Mouse (Mus musculus) mouse trophoblast stem cell (cell line): ENCODE measurements at regions not wholly inside any gene's neighbourhood (a gene's known extent, or its start where the extent isn't known, plus 50 kb on each side); places are given as distances from the start of the nearest gene placed in this dataset.

ENCODE experiments used
- in situ Hi-C, 2 experiments: fragments of 300-500 bp; cut with MseI, MboI; formaldehyde crosslinking; loops; 2 replicates in 1 of 2; 3 replicates in 1 of 2; pipeline ENCODE4 v1.15.1; 2025

DNA sequence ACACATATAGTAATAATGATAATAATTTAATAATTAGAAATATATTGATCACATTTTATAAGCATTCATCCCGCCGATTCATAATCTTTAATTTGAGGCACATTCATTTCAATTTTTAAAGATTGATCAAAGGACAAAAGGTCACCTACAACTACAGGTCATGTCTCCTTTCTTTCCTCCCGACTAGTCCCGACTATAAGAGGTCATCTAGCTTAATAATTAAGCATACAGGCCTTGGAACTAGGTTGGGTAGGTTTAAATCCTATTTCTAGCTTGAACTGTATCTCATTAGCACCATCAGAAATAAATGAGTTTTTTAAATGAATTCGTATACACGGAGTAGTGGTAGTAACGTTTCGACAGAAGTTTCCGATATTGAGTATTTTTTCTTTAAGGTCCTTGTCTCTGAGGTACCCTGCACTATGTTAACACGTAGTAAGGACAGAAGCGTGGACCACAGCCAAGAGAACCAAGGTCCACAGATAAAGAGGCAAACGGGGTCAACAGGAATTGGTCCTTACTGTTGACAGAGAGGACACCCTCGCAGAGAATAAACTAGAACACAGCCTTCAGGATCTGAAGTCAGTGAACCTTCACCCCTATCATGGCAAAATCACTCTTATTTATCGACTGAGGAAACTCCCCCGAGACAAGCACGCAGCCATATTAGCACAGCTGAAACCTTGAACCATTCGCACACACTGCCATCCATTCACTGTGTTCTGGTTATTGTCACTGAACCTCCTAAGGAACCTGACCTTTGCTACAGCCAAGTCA is 185.8 kb upstream of the Jmjd1c start:
- in situ Hi-C loops, result loop anchor here in 1 of 2 experiments (10.0 kb wide), 1 partner anchor 185 kb away; the partner anchor contains the start of genes Jmjd1c and Reep3

DNA sequence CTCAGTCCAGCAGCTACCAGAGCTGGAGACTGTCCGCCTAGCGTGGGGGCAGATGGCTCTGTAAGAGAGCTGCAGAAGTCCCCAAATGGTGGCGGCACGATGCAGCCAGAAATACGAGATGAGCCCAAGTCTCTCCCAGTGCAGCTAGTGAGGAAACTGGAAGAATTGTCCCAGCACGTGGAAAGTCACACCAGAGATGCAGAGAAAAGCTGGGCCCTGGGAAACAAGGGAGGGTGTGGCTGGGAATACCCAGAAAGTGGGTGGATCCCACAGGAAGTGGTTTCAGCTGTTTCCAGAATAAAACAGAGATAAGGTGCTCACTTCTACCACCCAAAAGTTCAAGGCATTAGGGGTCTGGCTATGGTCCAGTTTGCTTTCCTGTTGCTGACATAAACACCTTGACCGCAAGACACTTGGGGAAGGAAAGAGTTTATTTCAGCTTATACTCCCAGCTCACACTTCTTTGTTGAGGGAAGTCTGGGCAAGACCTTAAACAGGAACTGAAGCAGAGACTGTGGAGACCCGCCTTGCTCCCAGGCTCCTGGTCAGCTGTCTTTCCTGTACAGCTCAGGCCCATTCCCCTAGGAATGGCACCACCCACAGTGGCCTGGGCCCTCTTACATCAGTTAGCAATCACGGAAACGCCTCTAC is 184.5 kb upstream of the Jmjd1c start:
- in situ Hi-C loops, result loop anchor here in 1 of 2 experiments (10.0 kb wide), 1 partner anchor 183 kb away; the partner anchor contains the start of genes Jmjd1c and Reep3

DNA sequence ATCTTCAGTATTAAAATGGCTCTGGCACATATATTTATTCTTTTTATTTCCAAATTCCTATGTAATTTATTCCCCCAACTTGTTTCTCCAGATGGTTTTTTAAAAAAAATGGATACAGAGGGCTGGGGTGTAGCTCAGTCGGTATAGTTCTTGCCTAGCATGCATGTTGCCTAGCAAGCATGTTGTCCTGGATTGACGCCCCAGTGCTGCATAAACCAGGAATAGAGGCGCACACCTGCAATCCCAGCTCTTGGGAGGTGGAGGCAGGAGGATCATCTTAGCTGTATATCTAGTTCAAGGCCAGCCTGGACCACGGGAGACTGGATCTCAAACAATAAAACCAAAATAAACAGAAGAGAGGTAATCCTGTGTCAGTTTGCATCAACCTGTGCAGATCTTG is 183.5 kb upstream of the Jmjd1c start:
- in situ Hi-C loops, result loop anchor here in 1 of 2 experiments (10.0 kb wide), 1 partner anchor 182 kb away; the partner anchor contains the start of genes Jmjd1c and Reep3

DNA sequence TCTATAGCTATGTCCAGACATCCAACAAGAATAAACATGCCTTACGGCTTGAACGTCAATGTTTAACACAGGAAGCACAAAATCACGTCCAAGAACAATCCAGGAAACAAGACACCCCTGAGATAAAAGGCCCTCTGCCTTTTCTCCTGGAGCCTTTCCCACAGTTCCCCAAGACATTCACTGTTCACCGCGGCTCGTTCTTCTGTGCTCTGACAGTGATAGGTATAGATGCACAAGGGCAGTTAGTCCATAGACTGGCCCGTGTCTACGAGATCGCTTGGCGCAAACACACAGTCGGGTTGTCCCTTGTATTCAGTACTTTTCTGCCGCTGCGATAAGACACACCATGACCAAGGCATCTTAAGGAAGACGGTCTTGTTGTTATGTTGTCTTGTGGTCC is 182.7 kb upstream of the Jmjd1c start:
- in situ Hi-C loops, result loop anchor here in 1 of 2 experiments (10.0 kb wide), 1 partner anchor 182 kb away; the partner anchor contains the start of genes Jmjd1c and Reep3

DNA sequence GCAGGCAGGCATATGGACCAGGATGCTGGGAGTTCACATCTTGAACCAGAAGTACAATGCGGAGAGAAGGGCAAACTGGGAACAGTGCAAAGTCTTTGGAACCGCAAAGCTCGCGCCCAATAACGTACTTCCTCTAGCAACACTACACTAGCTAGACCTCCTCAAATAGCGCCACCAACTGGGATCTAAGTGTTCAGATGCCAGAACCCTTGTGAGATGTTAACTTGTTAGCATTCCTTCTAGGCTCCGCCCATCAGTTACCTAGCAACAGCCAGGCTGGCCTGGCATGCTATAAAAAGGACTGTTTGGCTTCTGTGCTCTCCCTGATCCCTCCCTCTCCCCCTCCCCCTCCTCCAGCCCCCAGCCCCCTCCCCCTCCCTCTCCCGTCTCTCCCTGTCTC is 182.3 kb upstream of the Jmjd1c start:
- in situ Hi-C loops, result loop anchor here in 1 of 2 experiments (10.0 kb wide), 1 partner anchor 181 kb away; the partner anchor contains the start of genes Jmjd1c and Reep3

DNA sequence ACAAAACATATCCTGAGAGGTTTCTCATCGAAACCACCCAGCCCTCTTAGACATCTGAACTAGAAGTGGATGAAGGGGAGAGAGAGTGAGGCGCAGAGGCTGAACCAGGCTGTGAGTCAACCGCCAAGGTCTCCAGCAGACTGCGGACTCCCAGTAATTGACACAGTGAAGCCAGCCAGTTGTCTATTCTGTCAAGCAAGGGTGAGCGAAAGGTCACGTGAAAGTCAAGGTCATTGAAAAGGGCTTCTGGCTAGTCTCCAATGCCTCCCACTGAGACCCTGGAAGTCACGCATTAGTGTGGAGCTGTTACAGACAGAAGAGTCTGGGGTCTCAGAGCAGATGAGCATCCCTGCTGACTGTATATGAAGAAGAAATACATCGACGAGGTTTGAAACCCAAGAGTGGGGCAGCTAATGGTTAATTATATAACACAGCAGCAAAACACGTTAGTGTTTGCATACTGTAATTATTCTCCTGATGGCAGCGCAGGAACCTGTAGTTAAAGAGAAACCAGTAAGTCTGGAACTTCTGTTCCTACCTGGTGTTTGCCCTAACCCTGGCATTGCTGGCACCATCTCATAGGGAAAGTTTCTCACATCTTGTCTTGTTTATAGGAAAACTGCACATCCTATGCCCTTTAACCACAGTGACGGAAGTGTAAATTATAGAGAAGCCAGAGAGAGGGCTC is 181.5 kb upstream of the Jmjd1c start:
- in situ Hi-C loops, result loop anchor here in 1 of 2 experiments (10.0 kb wide), 1 partner anchor 180 kb away; the partner anchor contains the start of genes Jmjd1c and Reep3

DNA sequence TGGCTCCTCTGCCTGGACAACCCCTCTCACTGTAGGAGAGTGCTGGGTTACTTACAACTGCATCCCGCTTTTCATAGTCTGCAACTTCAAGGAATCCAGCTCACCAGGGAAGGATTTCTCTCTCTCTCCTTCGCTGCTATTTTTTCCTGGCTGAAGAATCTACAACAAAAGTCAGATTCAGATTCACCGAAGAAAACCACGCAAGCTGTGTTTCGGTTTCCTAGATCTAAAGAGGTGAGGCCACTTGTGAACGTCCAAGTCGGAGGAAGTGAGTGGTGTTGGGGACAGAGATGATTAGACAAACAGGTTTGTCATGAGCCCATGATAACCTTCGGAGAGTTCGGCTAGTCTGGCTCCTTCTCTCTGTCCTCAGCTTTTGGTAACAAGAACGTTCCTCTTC is 180.1 kb upstream of the Jmjd1c start:
- in situ Hi-C loops, result loop anchor here in 1 of 2 experiments (10.0 kb wide), 1 partner anchor 179 kb away; the partner anchor contains the start of genes Jmjd1c and Reep3

DNA sequence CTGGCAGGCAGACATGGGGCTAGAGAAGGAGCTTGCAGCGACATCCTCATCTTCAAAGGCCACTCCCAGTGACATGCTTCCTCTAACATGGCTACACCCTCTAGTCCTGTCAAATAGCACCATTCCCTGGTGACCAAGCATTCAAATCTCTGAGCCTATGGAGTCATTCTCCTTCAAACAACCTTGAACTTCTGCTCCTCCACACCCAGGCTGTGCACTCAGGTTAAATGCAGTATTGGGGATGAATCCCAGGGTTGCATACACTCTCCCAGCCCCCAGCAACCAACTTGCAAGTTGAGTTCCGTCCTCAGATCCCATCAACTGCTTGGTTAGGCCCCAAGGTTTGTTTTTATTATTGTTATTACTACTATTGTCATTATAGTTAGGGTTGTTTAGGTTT is 178.2 kb upstream of the Jmjd1c start:
- in situ Hi-C loops, result loop anchor here in 1 of 2 experiments (10.0 kb wide), 1 partner anchor 177 kb away; the partner anchor contains the start of genes Jmjd1c and Reep3

DNA sequence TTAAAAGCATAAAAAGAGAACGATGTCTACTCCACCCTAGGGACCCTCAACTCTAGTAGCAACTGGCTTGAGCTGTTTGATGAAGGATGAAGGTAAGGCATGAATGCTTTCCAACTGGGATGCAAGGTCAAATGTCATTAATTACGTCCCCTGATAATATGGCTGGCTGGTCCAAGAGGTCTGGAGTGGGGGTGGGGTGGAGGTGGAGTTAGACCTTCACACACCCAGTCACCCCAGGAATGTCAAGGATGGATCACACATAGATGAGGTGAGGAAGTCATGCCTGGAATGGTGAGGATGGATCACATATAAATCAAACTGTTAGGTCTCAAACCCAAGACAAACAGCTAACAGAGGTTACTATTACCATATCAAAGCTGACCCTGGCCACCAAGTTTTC is 177.2 kb upstream of the Jmjd1c start:
- in situ Hi-C loops, result loop anchor here in 1 of 2 experiments (10.0 kb wide), 1 partner anchor 176 kb away; the partner anchor contains the start of genes Jmjd1c and Reep3

DNA sequence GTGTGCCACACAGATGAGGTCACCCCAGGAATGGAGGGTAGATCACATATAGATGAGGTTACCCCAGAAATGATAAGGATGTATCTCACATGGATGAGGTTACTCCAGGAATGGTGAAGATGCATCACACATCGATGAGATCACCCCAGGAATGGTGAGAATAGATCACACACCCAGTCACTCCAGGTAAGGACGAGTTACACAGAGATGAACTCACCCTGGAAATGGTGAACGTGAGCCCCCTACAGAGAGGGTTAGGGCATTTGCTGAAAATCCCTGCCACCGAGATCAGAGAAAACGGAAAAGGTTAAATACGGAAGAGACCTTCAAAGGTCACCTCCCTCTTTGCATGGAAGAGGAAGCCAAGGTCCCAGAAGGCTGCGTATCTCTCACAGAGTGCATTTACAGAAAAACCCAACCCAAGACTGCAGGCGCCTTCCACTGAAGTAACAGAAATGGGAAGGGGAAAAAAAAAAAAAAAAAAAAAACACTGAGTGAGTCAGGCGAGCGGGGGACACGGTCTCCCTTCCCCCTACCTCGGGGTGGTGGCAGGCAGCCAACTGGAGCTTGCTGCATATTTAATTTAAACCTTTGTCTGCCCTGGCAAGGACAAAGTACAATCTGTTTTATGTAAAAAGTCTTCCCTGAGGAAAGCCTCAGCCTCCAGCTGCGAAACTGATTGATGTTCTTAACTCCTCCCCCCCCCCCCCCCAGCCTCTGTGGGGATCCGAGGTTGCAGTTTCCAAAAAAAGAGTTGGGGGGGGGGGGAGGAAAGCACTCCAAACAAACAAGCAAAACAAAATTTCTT is 175.8 kb upstream of the Jmjd1c start:
- in situ Hi-C loops, result loop anchor here in 1 of 2 experiments (10.0 kb wide), 1 partner anchor 175 kb away; the partner anchor contains the start of genes Jmjd1c and Reep3

DNA sequence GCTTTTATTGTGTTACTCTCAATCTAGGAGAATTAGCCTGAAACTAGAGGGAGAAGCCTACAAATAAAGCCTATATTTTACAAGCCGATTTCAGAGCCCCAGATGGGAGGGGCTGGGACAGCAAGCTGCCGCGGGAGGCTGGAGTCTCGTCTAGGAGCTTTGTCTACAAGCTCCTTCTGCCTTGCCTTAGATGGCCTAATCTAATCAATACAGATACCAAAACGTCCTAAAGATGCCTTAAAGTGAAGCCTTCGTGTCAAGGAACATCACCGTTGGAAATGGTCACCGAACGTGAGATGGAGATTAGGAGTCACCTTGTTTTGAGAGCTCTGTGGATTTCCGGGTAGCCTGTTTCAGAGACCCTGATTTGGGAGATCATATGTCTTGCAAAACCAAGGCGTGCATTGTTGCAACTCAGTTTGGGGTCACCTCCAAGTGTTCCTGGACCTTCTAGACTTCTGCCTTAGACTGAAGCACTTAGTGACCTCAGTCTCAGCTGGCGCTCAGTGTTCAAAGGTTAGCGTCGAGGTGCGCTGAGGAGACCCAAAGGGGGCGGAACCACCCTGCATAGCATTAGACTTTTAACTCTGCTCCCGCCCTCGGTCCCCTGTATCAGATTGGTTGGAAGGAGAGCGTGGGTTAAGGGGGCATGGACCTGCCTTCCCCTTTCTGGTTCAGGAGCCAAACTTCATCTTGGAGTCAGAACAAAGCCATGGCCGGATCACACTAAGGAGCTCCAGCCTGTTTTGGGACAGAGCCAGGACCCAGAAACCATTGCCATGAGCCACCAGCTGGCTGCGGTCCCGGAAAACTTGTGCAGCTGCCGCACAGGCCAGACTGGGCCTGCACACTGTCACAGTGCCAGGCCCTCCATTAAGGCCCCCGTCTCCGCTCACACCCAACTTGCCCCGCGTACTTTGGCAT is 174.9 kb upstream of the Jmjd1c start:
- in situ Hi-C loops, result no loop called here

DNA sequence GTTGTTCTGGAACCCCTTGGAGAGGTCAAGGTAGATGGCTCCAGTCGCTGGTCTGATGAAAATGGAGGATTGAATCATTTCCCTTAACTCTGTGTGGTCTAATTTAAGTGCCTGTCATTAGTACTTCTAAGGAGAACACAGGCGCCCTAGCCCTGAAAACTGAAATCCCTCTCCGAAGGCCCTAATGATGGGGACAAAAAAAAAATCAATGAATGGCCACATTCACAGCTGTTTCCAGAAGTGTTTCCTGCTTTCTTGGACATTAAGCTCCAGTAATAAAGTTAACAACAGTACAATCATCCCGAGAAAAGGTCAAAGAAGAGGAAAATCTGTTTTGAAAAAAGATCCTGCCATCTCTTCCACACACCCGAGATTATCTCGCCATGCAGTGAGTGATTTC is 174.1 kb upstream of the Jmjd1c start:
- in situ Hi-C loops, result no loop called here

DNA sequence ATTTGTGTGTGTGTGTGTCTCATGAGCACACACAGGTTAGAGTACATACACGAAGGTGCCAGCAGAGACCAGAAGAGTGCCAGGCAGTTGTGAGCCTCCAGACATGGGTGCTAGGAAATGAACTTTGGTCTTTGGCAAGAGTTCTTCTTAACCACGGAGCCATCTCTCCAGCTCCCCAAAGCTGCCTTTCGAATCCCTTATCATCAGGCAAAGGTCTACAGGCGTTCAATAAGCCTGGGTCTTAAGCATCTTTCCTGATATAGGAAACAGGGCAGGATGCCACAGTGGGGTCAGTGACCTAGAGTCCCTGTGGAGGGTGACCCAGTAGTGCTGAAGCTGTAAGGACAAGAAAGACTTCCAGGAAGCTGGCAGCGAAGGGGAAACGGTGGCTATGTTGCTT is 173.6 kb upstream of the Jmjd1c start:
- in situ Hi-C loops, result no loop called here

DNA sequence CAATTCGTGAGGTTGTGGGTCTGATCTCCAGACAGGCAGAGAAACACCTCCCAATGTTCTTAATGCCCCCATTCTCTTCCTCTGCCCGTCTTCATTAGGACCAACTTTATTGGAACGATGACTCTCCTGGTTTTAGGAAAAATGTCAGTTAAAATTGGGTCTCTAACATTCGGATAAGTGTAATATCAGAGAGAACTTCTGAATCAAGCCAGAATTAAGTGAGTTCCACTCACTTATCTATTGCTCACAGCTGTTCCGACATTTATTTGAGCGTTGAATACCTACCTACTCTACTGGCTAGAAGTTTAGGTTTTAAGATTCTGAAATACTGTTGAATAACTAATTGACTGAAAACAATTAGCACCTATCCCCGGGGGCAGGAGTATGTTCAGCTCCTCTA is 172.0 kb upstream of the Jmjd1c start:
- in situ Hi-C loops, result no loop called here

DNA sequence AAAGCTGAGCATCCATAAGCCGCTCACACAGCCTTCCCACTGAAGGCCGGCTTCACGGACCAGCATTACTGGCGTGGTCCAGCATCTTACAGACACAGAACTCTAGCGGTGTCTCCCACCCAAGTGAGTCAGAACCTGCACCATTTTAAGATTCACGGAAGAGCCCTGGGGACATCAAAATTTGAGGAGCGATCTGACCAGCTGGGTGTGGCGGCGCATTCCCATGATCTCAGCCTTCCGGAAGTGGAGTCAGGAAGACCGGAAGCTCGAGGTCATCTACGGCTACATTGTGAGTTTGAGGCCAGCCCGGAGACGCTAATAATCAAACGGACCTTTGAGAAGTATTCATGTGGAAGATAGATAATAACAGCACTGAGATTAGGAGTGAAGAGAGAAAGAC is 171.5 kb upstream of the Jmjd1c start:
- in situ Hi-C loops, result no loop called here

DNA sequence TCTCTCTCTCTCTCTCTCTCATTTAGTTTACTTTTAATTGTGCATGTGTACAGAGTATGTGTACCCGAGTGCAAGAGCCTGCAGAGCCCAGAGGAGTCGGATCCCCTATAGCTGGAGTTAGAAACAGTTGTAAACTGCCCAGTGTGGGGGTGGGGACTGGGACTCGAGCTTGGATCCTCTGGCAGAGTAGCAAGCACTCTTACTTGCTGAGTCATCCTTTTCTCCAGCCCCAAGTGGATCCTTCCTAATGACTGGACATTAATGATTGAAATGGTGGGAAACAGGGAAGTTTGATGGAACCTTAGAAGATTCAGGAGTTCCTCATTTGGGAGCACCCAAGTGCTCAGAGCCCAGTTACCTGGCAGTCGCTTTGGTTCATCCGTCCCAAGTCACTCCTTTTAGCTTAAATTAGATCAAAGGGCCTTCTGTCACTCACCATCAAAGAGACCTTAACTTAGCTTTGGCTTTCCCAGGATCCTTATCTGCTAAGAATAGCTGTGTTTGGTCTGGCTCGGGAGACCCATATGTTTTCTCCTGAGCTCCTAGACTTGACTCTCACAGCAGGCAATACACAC is 170.3 kb upstream of the Jmjd1c start:
- in situ Hi-C loops, result no loop called here

DNA sequence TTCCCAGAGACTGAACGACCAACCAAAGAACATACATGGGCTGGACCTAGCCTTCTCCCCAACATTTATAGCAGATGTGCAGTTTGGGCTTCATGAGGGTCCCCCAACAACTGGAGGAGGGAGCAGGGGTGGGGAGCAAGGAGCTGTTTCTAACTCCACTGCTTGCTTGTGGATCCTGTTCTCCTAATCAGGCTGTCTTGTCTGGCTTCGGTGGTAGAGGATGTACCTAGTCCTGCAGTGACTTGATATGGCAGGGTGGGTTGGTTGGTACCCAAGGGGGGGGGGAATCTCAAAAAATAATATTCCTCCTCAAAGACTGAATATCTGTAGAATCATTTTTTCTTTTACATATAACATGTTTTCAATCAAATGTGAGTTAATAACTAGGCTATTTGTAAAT is 168.3 kb upstream of the Jmjd1c start:
- in situ Hi-C loops, result no loop called here

DNA sequence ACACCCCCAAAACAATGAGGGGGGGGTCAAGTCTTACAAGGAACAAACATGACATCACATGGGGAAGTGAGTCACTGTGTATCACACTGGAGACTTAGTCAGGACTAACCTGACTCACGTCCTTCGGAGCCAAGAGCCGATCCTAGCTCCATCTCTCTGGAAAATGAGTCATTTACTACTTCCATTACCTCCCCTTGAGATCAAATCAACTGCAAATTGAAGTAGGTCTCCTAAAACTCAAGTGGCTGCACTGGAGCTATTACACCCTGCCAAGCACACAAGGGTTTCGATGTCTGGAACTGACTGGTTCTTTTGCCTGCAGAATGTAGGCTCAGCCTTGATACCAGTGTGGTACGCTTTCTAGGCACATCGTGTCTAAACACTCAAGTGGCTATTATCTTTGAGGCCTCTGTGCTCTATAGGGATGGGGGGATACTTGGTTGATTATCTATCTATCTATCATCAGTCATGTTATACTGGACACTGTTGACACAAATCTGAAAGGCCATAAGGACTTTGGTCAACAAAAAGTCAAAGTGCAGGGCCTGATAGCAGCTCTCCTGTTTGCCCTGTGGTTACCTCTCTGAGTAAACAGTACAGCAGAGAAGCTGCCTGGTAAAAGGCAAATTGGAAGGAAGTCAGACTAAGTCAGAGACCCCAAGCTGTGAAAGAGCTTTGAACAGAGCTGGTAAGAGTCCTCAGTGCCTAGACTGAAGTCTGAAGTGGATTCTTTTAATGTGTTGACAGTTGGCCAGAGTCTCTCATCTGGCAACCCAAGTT is 167.5 kb upstream of the Jmjd1c start:
- in situ Hi-C loops, result no loop called here

DNA sequence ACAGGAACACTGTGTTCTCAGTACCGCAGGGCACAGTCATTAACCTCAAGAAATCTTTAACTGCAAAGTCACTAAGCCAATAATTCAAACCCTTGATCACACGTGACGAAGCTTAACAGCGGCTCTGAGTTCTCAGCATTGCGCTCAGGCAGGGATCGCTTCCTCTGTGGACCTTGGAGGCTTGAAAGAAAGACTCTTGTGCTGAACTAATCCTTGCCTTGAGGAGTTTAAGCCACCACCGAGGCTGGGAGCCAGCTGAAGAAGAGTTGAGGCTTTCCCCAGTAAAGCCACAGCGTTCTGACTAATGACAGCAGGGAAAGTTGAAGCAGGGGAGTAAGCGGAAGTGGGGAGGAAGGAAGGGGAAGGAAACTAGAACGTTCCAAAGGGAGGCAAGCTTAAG is 165.4 kb upstream of the Jmjd1c start:
- in situ Hi-C loops, result no loop called here
